ENCODE assay signal across 7 mouse cellular contexts in the genomic region with DNA sequence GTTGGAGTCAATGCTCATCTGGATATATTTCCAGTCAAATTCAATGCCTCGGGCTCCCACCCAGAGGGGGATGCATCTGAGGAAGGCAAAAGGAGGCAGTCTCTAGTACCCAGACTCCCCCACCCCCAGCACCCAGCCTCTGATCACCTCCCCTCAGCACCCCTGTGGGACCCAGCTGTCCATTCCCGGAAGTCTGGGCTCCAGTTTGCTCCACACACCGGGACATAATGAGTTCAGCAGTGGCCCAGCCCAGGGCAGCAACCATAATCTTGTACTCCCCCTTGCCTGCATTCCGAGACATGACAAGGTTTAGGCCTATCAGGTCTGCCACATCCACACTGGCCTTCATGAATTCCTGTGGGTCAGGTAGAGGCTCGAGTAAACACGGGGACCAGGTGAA. TPM values are rescaled to one million over a fixed set of nuclear protein-coding genes. Genes with fewer than 3 reads are reported as not detected.
DNase-seq lines count a peak whose midpoint lies in the region; ATAC-seq and TF ChIP-seq lines count a peak whose summit lies in the region.

No protein-coding gene starts in this region.

- TF ChIP-seq CTCF in lung, embryonic 14.5 days (IDR thresholded peaks at IDR 0.05; ENCODE audit: low read depth) = no peak
- TF ChIP-seq CTCF in small intestine, adult 2 months (IDR thresholded peaks at IDR 0.05; ENCODE audit: extremely low read depth, insufficient read length, insufficient replicate concordance, low read depth, low read length) = no peak

- peak overlapping the region; percentile 83 for H3K4me3 ChIP-seq in lung, embryonic 14.5 days (ENCODE audit: low read depth, low read length)
- H3K4me3 ChIP-seq in forebrain, embryonic 12.5 days (replicated peaks) = peak overlapping the region; percentile 61; the same call in 1 of the 2 replicates
- H3K4me3 ChIP-seq in limb, embryonic 12.5 days (replicated peaks) = peak overlapping the region; percentile 73
- peak overlapping the region; percentile 33 for H3K4me3 ChIP-seq in small intestine, adult 2 months (ENCODE audit: low read depth, low read length)

- H3K4me1 ChIP-seq in lung, embryonic 14.5 days (ENCODE audit: insufficient read depth) = peaks cover 7% of the 10 kb centered on the region; the same call in 1 of the 2 replicates
- H3K4me1 ChIP-seq in forebrain, embryonic 12.5 days = peaks cover 26% of the 10 kb centered on the region
- peaks cover 19% of the 10 kb centered on the region for H3K4me1 ChIP-seq in limb, embryonic 12.5 days (replicated peaks)
- peaks cover 17% of the 10 kb centered on the region for H3K4me1 ChIP-seq in small intestine, adult 2 months (ENCODE audit: control insufficient read depth, insufficient read depth, insufficient read length, low read length)

- no peak for DNase-seq in lung, embryonic 14.5 days
- DNase-seq in lung, postnatal 25 days (ENCODE audit: low spot score) = no peak
- no peak for DNase-seq in urinary bladder, postnatal 4 days (ENCODE audit: low spot score in 2 of 2)

- H3K36me3 ChIP-seq in lung, embryonic 14.5 days (ENCODE audit: insufficient read depth) = peaks cover 14% of the 10 kb centered on the region; the same call in 1 of the 2 replicates
- peaks cover 34% of the 10 kb centered on the region for H3K36me3 ChIP-seq in forebrain, embryonic 12.5 days (replicated peaks)
- peaks cover 33% of the 10 kb centered on the region for H3K36me3 ChIP-seq in limb, embryonic 12.5 days
- H3K36me3 ChIP-seq in small intestine, adult 2 months (ENCODE audit: control insufficient read depth, insufficient read depth, low read length) = no peaks in the 10 kb centered on the region; the same call in 1 of the 2 replicates

- ATAC-seq in lung, embryonic 14.5 days (ENCODE audit: insufficient read depth) = no peak
- ATAC-seq in forebrain, embryonic 12.5 days (ENCODE audit: low FRiP score) = no peak
- ATAC-seq in limb, embryonic 12.5 days (ENCODE audit: insufficient number of reproducible peaks, insufficient read depth, low FRiP score, low TSS enrichment, low read depth) = no peak
- no peak for ATAC-seq in monocyte, adult 5-6 weeks (replicated peaks; ENCODE audit: insufficient number of reproducible peaks, low FRiP score, low TSS enrichment, poor library complexity, severe bottlenecking)

- H3K27ac ChIP-seq in lung, embryonic 14.5 days (ENCODE audit: low read depth) = no peak overlapping the region
- no peak overlapping the region for H3K27ac ChIP-seq in forebrain, embryonic 12.5 days
- no peak overlapping the region for H3K27ac ChIP-seq in limb, embryonic 12.5 days
- no peak overlapping the region for H3K27ac ChIP-seq in small intestine, adult 2 months (ENCODE audit: insufficient read depth, low read depth, low read length)

- TF ChIP-seq POLR2A in small intestine, adult 2 months (IDR thresholded peaks at IDR 0.05; ENCODE audit: low read depth, low read length) = no peak

- peak overlapping the region; percentile 85 for H3K9ac ChIP-seq in lung, embryonic 14.5 days
- peak overlapping the region; percentile 69 for H3K9ac ChIP-seq in forebrain, embryonic 12.5 days
- peak overlapping the region; percentile 81 for H3K9ac ChIP-seq in limb, embryonic 12.5 days (replicated peaks)

- no peaks in the 10 kb centered on the region for H3K27me3 ChIP-seq in lung, embryonic 14.5 days (ENCODE audit: insufficient read depth, low read length)
- no peaks in the 10 kb centered on the region for H3K27me3 ChIP-seq in forebrain, embryonic 12.5 days
- H3K27me3 ChIP-seq in limb, embryonic 12.5 days = no peaks in the 10 kb centered on the region
- H3K27me3 ChIP-seq in small intestine, adult 2 months (ENCODE audit: control insufficient read depth, insufficient read depth, low read length) = no peaks in the 10 kb centered on the region

- H3K4me2 ChIP-seq in lung, embryonic 14.5 days = peak overlapping the region; percentile 89
- H3K4me2 ChIP-seq in forebrain, embryonic 12.5 days = peak overlapping the region; percentile 70
- H3K4me2 ChIP-seq in limb, embryonic 12.5 days = peak overlapping the region; percentile 77

- no peaks in the 10 kb centered on the region for H3K9me3 ChIP-seq in lung, embryonic 14.5 days (ENCODE audit: low read depth, low read length)
- no peaks in the 10 kb centered on the region for H3K9me3 ChIP-seq in forebrain, embryonic 12.5 days
- H3K9me3 ChIP-seq in limb, embryonic 12.5 days = no peaks in the 10 kb centered on the region

- 77% methylated on average over 6 of the region's 6 CpGs for WGBS in lung, embryonic 14.5 days
- 79% methylated on average over 6 of the region's 6 CpGs for WGBS in forebrain, embryonic 12.5 days
- 79% methylated on average over 6 of the region's 6 CpGs for WGBS in limb, embryonic 12.5 days
- WGBS in small intestine, adult 2 months = 35% methylated on average over 6 of the region's 6 CpGs

RNA-seq across cellular contexts. Expression of gene Tmem147, which starts 1.1 kb away (rescaled TPM):
- polyA plus RNA-seq in lung, embryonic 14.5 days (2014; fragmentation: Nextera tagmentation; extraction: Ambion mirVana) = 169 and 179 TPM in 2 replicates
- polyA plus RNA-seq in forebrain, embryonic 12.5 days (2016; fragmentation: Nextera tagmentation; extraction: Ambion mirVana) = 135 and 144 TPM in 2 replicates
- polyA plus RNA-seq in limb, embryonic 12.5 days (2016; fragmentation: Nextera tagmentation; extraction: Ambion mirVana) = 158 and 162 TPM in 2 replicates
- polyA plus RNA-seq in small intestine, adult 2 months (2012; rRNA removed) = 181 and 200 TPM in 2 replicates
- 14.0 to 17.1 TPM (median 17.0 TPM) in 3 replicates for total RNA-seq in monocyte, adult 5-6 weeks (2017)

RNA-seq across cellular contexts. Expression of gene Gapdhs, which starts 15.3 kb away (rescaled TPM):
- 0.68 and 0.91 TPM in 2 replicates for polyA plus RNA-seq in lung, embryonic 14.5 days (2014; fragmentation: Nextera tagmentation; extraction: Ambion mirVana)
- 0.49 and 0.69 TPM in 2 replicates for polyA plus RNA-seq in forebrain, embryonic 12.5 days (2016; fragmentation: Nextera tagmentation; extraction: Ambion mirVana)
- polyA plus RNA-seq in limb, embryonic 12.5 days (2016; fragmentation: Nextera tagmentation; extraction: Ambion mirVana) = 0.51 and 0.71 TPM in 2 replicates
- polyA plus RNA-seq in small intestine, adult 2 months (2012; rRNA removed) = not detected in 2 replicates
- 0.85 to 1.9 TPM in 2 of 3 replicates, not detected in the other for total RNA-seq in monocyte, adult 5-6 weeks (2017)

RNA-seq across cellular contexts. Expression of gene Atp4a, which starts 16.2 kb away (rescaled TPM):
- 0.23 and 0.42 TPM in 2 replicates for polyA plus RNA-seq in lung, embryonic 14.5 days (2014; fragmentation: Nextera tagmentation; extraction: Ambion mirVana)
- 1.6 and 1.8 TPM in 2 replicates for polyA plus RNA-seq in forebrain, embryonic 12.5 days (2016; fragmentation: Nextera tagmentation; extraction: Ambion mirVana)
- polyA plus RNA-seq in limb, embryonic 12.5 days (2016; fragmentation: Nextera tagmentation; extraction: Ambion mirVana) = 0.50 and 0.60 TPM in 2 replicates
- polyA plus RNA-seq in small intestine, adult 2 months (2012; rRNA removed) = 0.37 and 1.2 TPM in 2 replicates
- total RNA-seq in monocyte, adult 5-6 weeks (2017) = 0.75 TPM in 1 of 3 replicates, not detected in the others

RNA-seq across cellular contexts. Expression of gene Sbsn, which starts 23.1 kb away (rescaled TPM):
- 0.34 and 1.3 TPM in 2 replicates for polyA plus RNA-seq in lung, embryonic 14.5 days (2014; fragmentation: Nextera tagmentation; extraction: Ambion mirVana)
- 1.5 and 2.0 TPM in 2 replicates for polyA plus RNA-seq in forebrain, embryonic 12.5 days (2016; fragmentation: Nextera tagmentation; extraction: Ambion mirVana)
- polyA plus RNA-seq in limb, embryonic 12.5 days (2016; fragmentation: Nextera tagmentation; extraction: Ambion mirVana) = 1.7 and 2.3 TPM in 2 replicates
- polyA plus RNA-seq in small intestine, adult 2 months (2012; rRNA removed) = 0.23 and 0.27 TPM in 2 replicates
- total RNA-seq in monocyte, adult 5-6 weeks (2017) = 2.3 TPM in 1 of 3 replicates, not detected in the others

RNA-seq across cellular contexts. Expression of gene 2200002J24Rik, which starts 29.5 kb away (rescaled TPM):
- polyA plus RNA-seq in lung, embryonic 14.5 days (2014; fragmentation: Nextera tagmentation; extraction: Ambion mirVana) = 0.34 and 0.46 TPM in 2 replicates
- 0.33 TPM in 1 of 2 replicates, not detected in the other for polyA plus RNA-seq in forebrain, embryonic 12.5 days (2016; fragmentation: Nextera tagmentation; extraction: Ambion mirVana)
- not detected in 2 replicates for polyA plus RNA-seq in limb, embryonic 12.5 days (2016; fragmentation: Nextera tagmentation; extraction: Ambion mirVana)
- 1.1 and 6.1 TPM in 2 replicates for polyA plus RNA-seq in small intestine, adult 2 months (2012; rRNA removed)
- total RNA-seq in monocyte, adult 5-6 weeks (2017) = not detected in 3 replicates

Comparison
In these comparisons a context has a peak if more than half of its experiments do, and no peak if none do; other contexts are left out.
1. H3K4me3 ChIP-seq: peak in every context shown above with its lines; median percentile 83 in lung, embryonic 14.5 days; 73 in limb, embryonic 12.5 days; 61 in forebrain, embryonic 12.5 days; 33 in small intestine, adult 2 months.